9 mouse cellular contexts compared by ENCODE assay signal in the genomic region with DNA sequence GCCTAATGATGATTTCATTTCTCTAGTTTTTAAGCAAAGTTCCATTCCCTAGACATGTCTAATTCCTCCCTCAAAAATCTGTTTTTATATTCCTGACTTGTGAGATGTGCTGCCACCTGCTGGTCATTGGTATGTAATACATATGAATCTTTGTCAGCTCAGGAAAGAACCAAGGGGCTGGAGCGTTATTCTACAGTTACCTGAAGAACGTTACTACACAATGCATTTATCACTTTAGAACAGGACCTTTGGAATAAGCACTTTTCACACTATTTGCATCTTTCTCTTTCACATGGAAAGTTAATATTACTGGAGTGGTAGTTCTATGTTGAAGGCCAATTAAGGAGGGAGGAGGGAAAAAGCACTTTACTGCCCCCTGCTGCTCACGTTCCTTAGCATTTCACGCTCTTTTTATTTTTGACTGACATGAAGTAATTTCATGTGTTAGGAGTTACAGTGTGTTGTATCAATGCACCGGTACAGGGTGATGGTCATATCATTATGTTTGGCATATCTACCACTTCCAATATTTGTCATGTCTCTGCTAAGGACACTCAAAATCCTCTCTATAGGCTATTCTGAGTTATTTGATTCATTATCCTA. TPM values are rescaled to one million over a fixed set of nuclear protein-coding genes. Genes with fewer than 3 reads are reported as not detected.
A peak's percentile ranks its signal among the peaks of the same experiment; 100 is the strongest.
DNase-seq lines count a peak whose midpoint lies in the region; ATAC-seq and TF ChIP-seq lines count a peak whose summit lies in the region.
"Had no signal": no experiment of that assay in that cellular context is flagged by ENCODE, and none has a peak within 500 bp of the region (broad histone marks: within the 10 kb centered on the region; RNA-seq: fewer than 3 reads in every experiment).

No protein-coding gene starts in this region.

- H3K36me3 ChIP-seq in heart, adult 2 months (ENCODE audit: control insufficient read depth, insufficient read depth, low read length), result no peaks in the 10 kb centered on the region
- no peaks in the 10 kb centered on the region for H3K36me3 ChIP-seq in limb, embryonic 12.5 days
- no peaks in the 10 kb centered on the region for H3K36me3 ChIP-seq in midbrain, embryonic 13.5 days
- H3K36me3 ChIP-seq in splenic B cell, adult 2 months (ENCODE audit: control insufficient read depth, insufficient read depth, low read length, poor library complexity, severe bottlenecking), result no peaks in the 10 kb centered on the region
- H3K36me3 ChIP-seq: embryonic facial prominence, embryonic 15.5 days had no signal

- no peak for ATAC-seq in Patski
- no peak for ATAC-seq in limb, embryonic 12.5 days (ENCODE audit: insufficient number of reproducible peaks, insufficient read depth, low FRiP score, low TSS enrichment, low read depth)
- peak; percentile 70 for ATAC-seq in midbrain, embryonic 13.5 days

- under 1% methylated on average over 5 of the region's 5 CpGs for WGBS in heart, adult 2 months
- 6% methylated on average over 5 of the region's 5 CpGs for WGBS in limb, embryonic 12.5 days
- WGBS in midbrain, embryonic 13.5 days, result 4% methylated on average over 5 of the region's 5 CpGs

- POLR2A ChIA-PET in Patski (lab: Charles Lee), result interaction anchor here (1.2 kb wide), 1 partner anchor 80 kb away, joined by 3 read pairs; no protein-coding TSS in a partner anchor

- TF ChIP-seq CTCF in Patski (IDR thresholded peaks at IDR 0.05), result peak; percentile 50
- TF ChIP-seq CTCF in heart, adult 2 months (IDR thresholded peaks at IDR 0.05), result peak; percentile 85

- H3K79me2 ChIP-seq in heart, adult 2 months (replicated peaks; ENCODE audit: control insufficient read depth, insufficient read depth, low read length), result no peaks in the 10 kb centered on the region

- CTCF ChIA-PET in Patski (lab: Charles Lee), result interaction anchor here (1.1 to 2.4 kb wide), 5 partner anchors 80 to 259 kb away, joined by 5 to 9 read pairs (median 6); no protein-coding TSS in a partner anchor

- no peak for TF ChIP-seq EP300 in heart, adult 2 months (IDR thresholded peaks at IDR 0.05; ENCODE audit: insufficient read depth, low read depth, low read length)

- H3K27me3 ChIP-seq in Patski, result no peaks in the 10 kb centered on the region
- no peaks in the 10 kb centered on the region for H3K27me3 ChIP-seq in heart, adult 2 months (ENCODE audit: control insufficient read depth, insufficient read depth, low read length)
- H3K27me3 ChIP-seq in limb, embryonic 12.5 days, result no peaks in the 10 kb centered on the region
- H3K27me3 ChIP-seq in midbrain, embryonic 13.5 days, result peaks cover 9% of the 10 kb centered on the region; the same call in 1 of the 2 replicates
- no peaks in the 10 kb centered on the region for H3K27me3 ChIP-seq in splenic B cell, adult 2 months (ENCODE audit: control insufficient read depth, insufficient read depth, low read length, poor library complexity, severe bottlenecking)
- H3K27me3 ChIP-seq: embryonic facial prominence, embryonic 15.5 days had no signal

- no peaks in the 10 kb centered on the region for H3K9me3 ChIP-seq in limb, embryonic 12.5 days
- H3K9me3 ChIP-seq in midbrain, embryonic 13.5 days, result no peaks in the 10 kb centered on the region
- H3K9me3 ChIP-seq: embryonic facial prominence, embryonic 15.5 days had no signal

- peaks cover 1% of the 10 kb centered on the region; the same call in 1 of the 2 replicates for H3K4me1 ChIP-seq in heart, adult 2 months (ENCODE audit: control insufficient read depth, insufficient read depth, low read length)
- peaks cover 4% of the 10 kb centered on the region for H3K4me1 ChIP-seq in limb, embryonic 12.5 days (replicated peaks)
- H3K4me1 ChIP-seq in midbrain, embryonic 13.5 days (replicated peaks), result no peaks in the 10 kb centered on the region

- in situ Hi-C loops in Patski (cut with MboI; ENCODE audit: low pct_unique_long_range_greater_than_20kb), result loop anchor here (5.0 to 25.0 kb wide), 4 partner anchors 77 to 367 kb away; a partner anchor contains a TSS

- no peak overlapping the region for H3K27ac ChIP-seq in heart, adult 2 months
- no peak overlapping the region for H3K27ac ChIP-seq in limb, embryonic 12.5 days
- H3K27ac ChIP-seq in midbrain, embryonic 13.5 days, result no peak overlapping the region
- H3K27ac ChIP-seq: embryonic facial prominence, embryonic 15.5 days had no signal

- no peak overlapping the region for H3K4me3 ChIP-seq in heart, adult 2 months
- no peak overlapping the region for H3K4me3 ChIP-seq in limb, embryonic 12.5 days (replicated peaks)
- H3K4me3 ChIP-seq in midbrain, embryonic 13.5 days (replicated peaks), result no peak overlapping the region
- H3K4me3 ChIP-seq: embryonic facial prominence, embryonic 15.5 days had no signal

- peak overlapping the region; percentile 36 for H3K4me2 ChIP-seq in limb, embryonic 12.5 days
- no peak overlapping the region for H3K4me2 ChIP-seq in midbrain, embryonic 13.5 days (replicated peaks)
- H3K4me2 ChIP-seq: embryonic facial prominence, embryonic 15.5 days had no signal

- intact Hi-C loops in heart, adult 2 months (cut with DNase I), result loop anchor here (1.0 to 5.0 kb wide), 2 partner anchors 192 to 257 kb away; no protein-coding TSS in a partner anchor

- no peak overlapping the region for H3K9ac ChIP-seq in heart, adult 2 months (ENCODE audit: low read depth, low read length)
- no peak overlapping the region for H3K9ac ChIP-seq in limb, embryonic 12.5 days (replicated peaks)
- H3K9ac ChIP-seq in midbrain, embryonic 13.5 days (replicated peaks), result no peak overlapping the region
- H3K9ac ChIP-seq: embryonic facial prominence, embryonic 15.5 days had no signal

- no peak for TF ChIP-seq POLR2A in heart, adult 2 months (IDR thresholded peaks at IDR 0.05; ENCODE audit: insufficient read depth, low read depth, low read length)

- DNase-seq in 3134 (ENCODE audit: extremely low read depth, insufficient read length, low spot score), result peak; percentile 59
- no peak for DNase-seq in Patski (ENCODE audit: low read depth, low spot score)
- peak; percentile 91 for DNase-seq in embryo, embryonic 10.5 days (ENCODE audit: low spot score)
- peak; percentile 38 to 65 for DNase-seq in heart, adult 2 months
- peak; percentile 69 for DNase-seq in kidney, adult 18-20 months
- DNase-seq in splenic B cell, adult 2 months (ENCODE audit: low read depth, low spot score), result peak; percentile 83

RNA-seq across cellular contexts. Expression of a gene that starts 7.5 kb away (rescaled TPM):
- 59.4 TPM for polyA plus RNA-seq in Patski (2021)
- total RNA-seq in heart, adult 2 months (2021), result 10 to 100 TPM; 19.8 to 22.0 TPM
- polyA plus RNA-seq in heart, adult 2 months (2012; rRNA removed), result 8.3 and 14.0 TPM in 2 replicates
- polyA plus RNA-seq in limb, embryonic 12.5 days (2016; fragmentation: Nextera tagmentation; extraction: Ambion mirVana), result 98.3 and 102 TPM in 2 replicates
- polyA plus RNA-seq in midbrain, embryonic 13.5 days (2015; fragmentation: Nextera tagmentation; extraction: Ambion mirVana), result 27.0 and 27.4 TPM in 2 replicates
